Mouse (Mus musculus): Measurements from ENCODE around the gene Olfr613. TPM values are rescaled to one million over a fixed set of nuclear protein-coding genes. Genes with fewer than 3 reads are reported as not detected.

The Olfr613 gene
- polyA plus RNA-seq, 1 experiment from 2014 or later: not detected

Small RNA genes within 50 kb of the gene (microRNA-seq; reads per million reads assigned to microRNA genes)
- gene Gm26506 (ENCODE audit: borderline number of aligned reads): not detected

Other genes with a start within 250 kb of the Olfr613 start
- gene Olfr596, start 242.4 kb upstream of the Olfr613 start, polyA plus RNA-seq (2014; fragmentation: Nextera tagmentation; extraction: Ambion mirVana): not detected in 2 replicates
- gene Olfr597, start 231.8 kb upstream of the Olfr613 start, polyA plus RNA-seq (2014; fragmentation: Nextera tagmentation; extraction: Ambion mirVana): not detected in 2 replicates
- gene Olfr598, start 224.5 kb upstream of the Olfr613 start, polyA plus RNA-seq (2014; fragmentation: Nextera tagmentation; extraction: Ambion mirVana): not detected in 2 replicates
- gene Olfr599, start 212.2 kb upstream of the Olfr613 start, polyA plus RNA-seq (2014; fragmentation: Nextera tagmentation; extraction: Ambion mirVana): not detected in 2 replicates
- not detected in 2 replicates for gene Olfr600, start 198.4 kb upstream of the Olfr613 start, polyA plus RNA-seq (2014; fragmentation: Nextera tagmentation; extraction: Ambion mirVana)
- gene Olfr601, start 185.4 kb upstream of the Olfr613 start, polyA plus RNA-seq (2014; fragmentation: Nextera tagmentation; extraction: Ambion mirVana): not detected in 2 replicates
- not detected in 2 replicates for gene Olfr603, start 161.9 kb upstream of the Olfr613 start, polyA plus RNA-seq (2014; fragmentation: Nextera tagmentation; extraction: Ambion mirVana)
- gene Usp17lc, start 133.0 kb upstream of the Olfr613 start, polyA plus RNA-seq (2014; fragmentation: Nextera tagmentation; extraction: Ambion mirVana): not detected in 2 replicates
- gene Olfr605, start 102.6 kb upstream of the Olfr613 start, polyA plus RNA-seq (2014; fragmentation: Nextera tagmentation; extraction: Ambion mirVana): not detected in 2 replicates
- not detected in 2 replicates for gene Olfr606, start 99.0 kb upstream of the Olfr613 start, polyA plus RNA-seq (2014; fragmentation: Nextera tagmentation; extraction: Ambion mirVana)
- not detected in 2 replicates for gene Olfr607, start 83.9 kb upstream of the Olfr613 start, polyA plus RNA-seq (2014; fragmentation: Nextera tagmentation; extraction: Ambion mirVana)
- not detected in 2 replicates for gene Olfr608, start 78.2 kb upstream of the Olfr613 start, polyA plus RNA-seq (2014; fragmentation: Nextera tagmentation; extraction: Ambion mirVana)
- not detected in 2 replicates for gene Olfr609, start 50.0 kb upstream of the Olfr613 start, polyA plus RNA-seq (2014; fragmentation: Nextera tagmentation; extraction: Ambion mirVana)
- gene Olfr610, start 36.0 kb upstream of the Olfr613 start, polyA plus RNA-seq (2014; fragmentation: Nextera tagmentation; extraction: Ambion mirVana): 0.18 TPM in 1 of 2 replicates, not detected in the other
- not detected in 2 replicates for gene Olfr611, start 27.2 kb upstream of the Olfr613 start, polyA plus RNA-seq (2014; fragmentation: Nextera tagmentation; extraction: Ambion mirVana)
- gene Olfr612, start 5.4 kb upstream of the Olfr613 start, polyA plus RNA-seq (2014; fragmentation: Nextera tagmentation; extraction: Ambion mirVana): not detected in 2 replicates
- gene Olfr615, start 8.0 kb downstream of the Olfr613 start, polyA plus RNA-seq (2014; fragmentation: Nextera tagmentation; extraction: Ambion mirVana): 0.06 and 0.14 TPM in 2 replicates
- not detected in 2 replicates for gene Olfr616, start 21.1 kb downstream of the Olfr613 start, polyA plus RNA-seq (2014; fragmentation: Nextera tagmentation; extraction: Ambion mirVana)
- not detected in 2 replicates for gene Olfr617, start 25.0 kb downstream of the Olfr613 start, polyA plus RNA-seq (2014; fragmentation: Nextera tagmentation; extraction: Ambion mirVana)
- gene Olfr618, start 42.0 kb downstream of the Olfr613 start, polyA plus RNA-seq (2014; fragmentation: Nextera tagmentation; extraction: Ambion mirVana): not detected in 2 replicates
- gene Olfr619, start 52.5 kb downstream of the Olfr613 start, polyA plus RNA-seq (2014; fragmentation: Nextera tagmentation; extraction: Ambion mirVana): not detected in 2 replicates
- gene Olfr620, start 64.5 kb downstream of the Olfr613 start, polyA plus RNA-seq (2014; fragmentation: Nextera tagmentation; extraction: Ambion mirVana): not detected in 2 replicates
- gene Olfr622, start 94.6 kb downstream of the Olfr613 start, polyA plus RNA-seq (2014; fragmentation: Nextera tagmentation; extraction: Ambion mirVana): 0.12 and 0.13 TPM in 2 replicates
- not detected in 2 replicates for gene Olfr623, start 115.6 kb downstream of the Olfr613 start, polyA plus RNA-seq (2014; fragmentation: Nextera tagmentation; extraction: Ambion mirVana)
- gene Olfr624, start 123.1 kb downstream of the Olfr613 start, polyA plus RNA-seq (2014; fragmentation: Nextera tagmentation; extraction: Ambion mirVana): 0.04 and 0.06 TPM in 2 replicates
- not detected in 2 replicates for gene Olfr625-ps1, start 134.6 kb downstream of the Olfr613 start, polyA plus RNA-seq (2014; fragmentation: Nextera tagmentation; extraction: Ambion mirVana)
- gene Olfr243, start 166.6 kb downstream of the Olfr613 start, polyA plus RNA-seq (2014; fragmentation: Nextera tagmentation; extraction: Ambion mirVana): not detected in 2 replicates
- 0.14 TPM in 1 of 2 replicates, not detected in the other for gene Olfr628, start 182.3 kb downstream of the Olfr613 start, polyA plus RNA-seq (2014; fragmentation: Nextera tagmentation; extraction: Ambion mirVana)
- gene Olfr629, start 196.9 kb downstream of the Olfr613 start, polyA plus RNA-seq (2014; fragmentation: Nextera tagmentation; extraction: Ambion mirVana): not detected in 2 replicates
- gene Olfr630, start 209.3 kb downstream of the Olfr613 start, polyA plus RNA-seq (2014; fragmentation: Nextera tagmentation; extraction: Ambion mirVana): 0.07 TPM in 1 of 2 replicates, not detected in the other
- gene Olfr69, start 223.5 kb downstream of the Olfr613 start, polyA plus RNA-seq (2014; fragmentation: Nextera tagmentation; extraction: Ambion mirVana): 0.12 and 0.26 TPM in 2 replicates
- gene Olfr68, start 231.6 kb downstream of the Olfr613 start, polyA plus RNA-seq (2014; fragmentation: Nextera tagmentation; extraction: Ambion mirVana): not detected in 2 replicates
- gene Olfr67, start 243.7 kb downstream of the Olfr613 start, polyA plus RNA-seq (2014; fragmentation: Nextera tagmentation; extraction: Ambion mirVana): not detected in 2 replicates